Mouse (Mus musculus) stomach, postnatal 0 days (tissue): ENCODE data around the gene 0610010F05Rik.

ENCODE experiments used
- CTCF ChIP-seq: IDR thresholded peaks from 2 replicates; pipeline ENCODE4 v1.5.1; 2016; ENCODE audit warnings: antibody characterized with exemption, low read depth, mild to moderate bottlenecking, moderate library complexity
- EP300 ChIP-seq: optimal IDR thresholded peaks from 2 replicates; pipeline ENCODE3; 2016; ENCODE audit warnings: antibody characterized with exemption

DNA sequence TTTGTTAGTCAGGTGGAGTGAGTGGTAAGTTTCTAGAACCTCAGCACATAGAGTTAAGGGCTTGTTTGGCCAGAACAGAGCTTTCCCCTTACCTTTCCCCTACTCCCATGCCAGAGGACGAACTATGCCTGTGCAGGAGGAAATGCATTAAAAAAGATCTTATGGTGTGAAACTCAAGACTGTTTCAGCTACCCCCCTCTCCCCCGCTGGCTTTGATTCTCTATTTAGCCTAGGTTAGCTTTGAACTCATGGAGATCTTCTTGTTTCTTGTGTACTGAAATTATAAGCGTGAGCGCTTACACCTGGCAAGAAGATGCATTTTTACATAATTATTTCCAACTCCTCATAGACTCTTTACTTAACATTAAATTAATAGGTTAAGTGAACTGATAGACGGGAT is 33.1 kb upstream of the 0610010F05Rik start:
- TF ChIP-seq CTCF (no peak), EP300 (no peak)
